Mouse (Mus musculus): ENCODE measurements around the gene Klra7.
"Not testable (repeated sequence)": the region's sequence is repeated elsewhere in the genome, so short reads cannot be mapped to it uniquely, and the experiment has no call there.

The Klra7 gene

GRCm38 (mm10) chr6:130233222-130233621, at the start of gene Klra7:
Klra7 (minus strand) TSS chr6:130233322.
- no peak for DNase-seq (ENCODE audit: low read depth, low spot score)

GRCm38 (mm10) chr6:130281828-130282227, 48.7 kb upstream of the Klra7 start, which contains the start of gene Klra10:
Klra10 (minus strand) TSS chr6:130281928.
- not testable (repeated sequence) for DNase-seq (ENCODE audit: low read depth, low spot score)

- DNase-seq (ENCODE audit: low read depth, low spot score) = no peak
These were observed 22.2 kb upstream of the Klra7 start for GRCm38 (mm10) chr6:130255326-130255725.

GRCm38 (mm10) chr6:130237536-130237935, 4.4 kb upstream of the Klra7 start:
- no peak for DNase-seq (ENCODE audit: low read depth, low spot score)

GRCm38 (mm10) chr6:130236635-130237034, 3.5 kb upstream of the Klra7 start:
- DNase-seq (ENCODE audit: low read depth, low spot score) = no peak

GRCm38 (mm10) chr6:130197453-130197852, 35.7 kb downstream of the Klra7 start:
- DNase-seq (ENCODE audit: low read depth, low spot score) = not testable (repeated sequence)

GRCm38 (mm10) chr6:130193012-130193411, 40.1 kb downstream of the Klra7 start, which contains the start of gene Klra9:
Klra9 (minus strand) TSS chr6:130193112.
- DNase-seq (ENCODE audit: low read depth, low spot score) = not testable (repeated sequence)

Data from mesoderm, embryonic 11.5 days (tissue).